Mouse (Mus musculus): ENCODE measurements around the gene Chn2.

DNA sequence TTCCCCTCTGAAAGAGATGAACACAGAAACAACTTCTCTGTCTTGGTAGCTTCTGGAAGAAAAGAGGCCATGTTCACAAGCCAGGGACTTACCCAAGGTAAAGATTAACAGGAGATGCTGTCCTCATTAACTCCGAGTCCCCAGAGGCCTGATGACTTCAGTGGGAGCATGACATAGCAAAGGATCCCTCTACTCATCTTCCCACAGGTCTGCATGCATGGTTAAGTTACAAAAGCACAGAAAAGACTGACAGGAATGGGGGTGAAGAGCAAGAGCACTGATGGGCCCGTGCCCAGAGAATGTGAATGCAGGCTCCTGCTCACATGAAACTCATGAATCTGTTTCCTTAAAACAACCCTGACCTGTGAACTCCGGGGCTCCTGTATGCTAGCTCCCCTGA is 279.8 kb downstream of the Chn2 start:
- TF ChIP-seq CTCF (conservative IDR thresholded peaks at IDR 0.05; ENCODE audit: insufficient read depth, insufficient read length, low read depth, low read length) (no peak), POLR2A (IDR thresholded peaks at IDR 0.05; ENCODE audit: low read depth, low read length) (no peak)

Measured in kidney, adult 2 months (tissue).